ENCODE assay signal across 8 mouse cellular contexts in the genomic region with DNA sequence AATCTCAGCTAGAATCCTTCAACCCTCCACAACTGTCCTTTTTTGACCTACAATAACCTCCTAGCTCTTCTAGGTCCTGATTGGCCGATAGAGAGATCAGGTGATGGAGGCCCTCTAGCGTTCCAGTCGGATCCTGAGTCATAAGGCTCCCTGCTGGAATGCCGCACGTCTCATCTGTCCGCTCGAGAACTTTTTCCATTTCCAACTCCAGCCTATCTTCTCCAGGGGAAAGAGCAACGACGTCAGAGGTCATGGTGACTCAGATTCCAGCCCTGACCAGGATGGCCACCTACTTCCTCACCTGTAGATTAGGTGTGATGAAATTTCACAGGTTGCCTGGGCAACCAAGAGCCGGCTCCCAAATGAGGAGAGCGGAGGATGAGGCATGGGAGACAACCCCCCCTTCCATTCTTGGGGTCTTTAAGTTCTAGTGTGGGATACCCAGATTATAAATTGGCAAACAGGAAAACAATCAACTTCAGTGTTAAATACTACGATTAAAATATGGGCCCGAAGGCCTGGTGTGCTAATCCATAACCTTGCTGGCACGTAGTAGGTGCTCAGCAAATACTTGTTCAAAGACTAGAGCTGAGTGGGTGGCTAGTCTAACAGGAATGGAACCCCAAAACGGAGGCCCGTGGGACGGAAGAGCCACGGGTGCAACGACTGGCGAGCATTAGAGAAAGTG. TPM values are rescaled to one million over a fixed set of nuclear protein-coding genes. Genes with fewer than 3 reads are reported as not detected.
DNase-seq lines count a peak whose midpoint lies in the region; ATAC-seq and TF ChIP-seq lines count a peak whose summit lies in the region.

No protein-coding gene starts in this region.

- H3K4me3 ChIP-seq in embryonic facial prominence, embryonic 12.5 days: peak overlapping the region; percentile 56
- peak overlapping the region; percentile 82 for H3K4me3 ChIP-seq in heart, embryonic 10.5 days
- H3K4me3 ChIP-seq in liver, postnatal 0 days (ENCODE audit: low read depth, low read length): peak overlapping the region; percentile 62
- H3K4me3 ChIP-seq in neural tube, embryonic 13.5 days: peak overlapping the region; percentile 48

- ATAC-seq in embryonic facial prominence, embryonic 12.5 days (ENCODE audit: insufficient number of reproducible peaks, insufficient read depth, low FRiP score, low TSS enrichment): no peak
- ATAC-seq in liver, postnatal 0 days: peak; percentile 73
- 0 out of 2 replicates have a peak, but pooled peaks have one; percentile 12 for ATAC-seq in neural tube, embryonic 13.5 days (ENCODE audit: low read depth)

- WGBS in embryonic facial prominence, embryonic 12.5 days: 26% methylated on average over 20 of the region's 20 CpGs
- WGBS in heart, embryonic 10.5 days: 15% methylated on average over 20 of the region's 20 CpGs
- WGBS in liver, postnatal 0 days (ENCODE audit: insufficient replicate concordance): 10% methylated on average over 20 of the region's 20 CpGs
- 28% methylated on average over 20 of the region's 20 CpGs for WGBS in neural tube, embryonic 13.5 days

- H3K27ac ChIP-seq in embryonic facial prominence, embryonic 12.5 days: no peak overlapping the region
- peak overlapping the region; percentile 98 for H3K27ac ChIP-seq in heart, embryonic 10.5 days
- peak overlapping the region; percentile 94 for H3K27ac ChIP-seq in liver, postnatal 0 days (ENCODE audit: low read depth)
- 0 out of 2 replicates have a peak overlapping the region, but pooled peaks have one; percentile 18 for H3K27ac ChIP-seq in neural tube, embryonic 13.5 days (replicated peaks)

- no peaks in the 10 kb centered on the region for H3K9me3 ChIP-seq in embryonic facial prominence, embryonic 12.5 days
- H3K9me3 ChIP-seq in heart, embryonic 10.5 days: no peaks in the 10 kb centered on the region
- H3K9me3 ChIP-seq in liver, postnatal 0 days (ENCODE audit: low read length): no peaks in the 10 kb centered on the region
- no peaks in the 10 kb centered on the region for H3K9me3 ChIP-seq in neural tube, embryonic 13.5 days

- 0 out of 2 replicates have a peak, but pooled peaks have one; percentile 19 for TF ChIP-seq CTCF in liver, postnatal 0 days (IDR thresholded peaks at IDR 0.05; ENCODE audit: low read depth)

- peak overlapping the region; percentile 83 for H3K9ac ChIP-seq in embryonic facial prominence, embryonic 12.5 days
- H3K9ac ChIP-seq in liver, postnatal 0 days (replicated peaks): peak overlapping the region; percentile 75
- H3K9ac ChIP-seq in neural tube, embryonic 13.5 days: peak overlapping the region; percentile 78

- peak overlapping the region; percentile 97 for H3K4me2 ChIP-seq in embryonic facial prominence, embryonic 12.5 days (replicated peaks)
- H3K4me2 ChIP-seq in liver, postnatal 0 days (ENCODE audit: low read depth, low read length): peak overlapping the region; percentile 84
- H3K4me2 ChIP-seq in neural tube, embryonic 13.5 days: peak overlapping the region; percentile 90

- peaks cover 6% of the 10 kb centered on the region for H3K4me1 ChIP-seq in embryonic facial prominence, embryonic 12.5 days
- H3K4me1 ChIP-seq in heart, embryonic 10.5 days: peaks cover 50% of the 10 kb centered on the region
- H3K4me1 ChIP-seq in liver, postnatal 0 days (ENCODE audit: insufficient read depth): peaks cover 32% of the 10 kb centered on the region
- peaks cover 19% of the 10 kb centered on the region for H3K4me1 ChIP-seq in neural tube, embryonic 13.5 days (replicated peaks)

- DNase-seq in 416B (ENCODE audit: low read depth): peak; percentile 79
- peak; percentile 84 for DNase-seq in R1 (ENCODE audit: low read depth, low spot score)
- peak; percentile 90 for DNase-seq in heart, embryonic 10.5 days (ENCODE audit: low spot score)
- peak; percentile 89 for DNase-seq in kidney, adult 9 months
- peak; percentile 68 for DNase-seq in liver, postnatal 0 days
- peak; percentile 42 for DNase-seq in thymus, postnatal 25 days

- H3K36me3 ChIP-seq in embryonic facial prominence, embryonic 12.5 days: no peaks in the 10 kb centered on the region
- no peaks in the 10 kb centered on the region for H3K36me3 ChIP-seq in heart, embryonic 10.5 days
- H3K36me3 ChIP-seq in liver, postnatal 0 days (replicated peaks; ENCODE audit: insufficient read depth, low read length): no peaks in the 10 kb centered on the region
- H3K36me3 ChIP-seq in neural tube, embryonic 13.5 days: no peaks in the 10 kb centered on the region

- no peak for TF ChIP-seq EP300 in liver, postnatal 0 days (IDR thresholded peaks at IDR 0.05; ENCODE audit: low read depth)

- no peaks in the 10 kb centered on the region for H3K27me3 ChIP-seq in embryonic facial prominence, embryonic 12.5 days
- peaks cover 6% of the 10 kb centered on the region for H3K27me3 ChIP-seq in heart, embryonic 10.5 days (ENCODE audit: insufficient read depth, poor library complexity, severe bottlenecking)
- H3K27me3 ChIP-seq in liver, postnatal 0 days (ENCODE audit: insufficient read depth, low read length): no peaks in the 10 kb centered on the region
- no peaks in the 10 kb centered on the region for H3K27me3 ChIP-seq in neural tube, embryonic 13.5 days

RNA-seq across cellular contexts. Expression of gene Tmco4, which starts 0.4 kb away (rescaled TPM):
- 2.9 and 3.7 TPM in 2 replicates for polyA plus RNA-seq in embryonic facial prominence, embryonic 12.5 days (2016; fragmentation: Nextera tagmentation; extraction: Ambion mirVana)
- 3.4 and 4.2 TPM in 2 replicates for polyA plus RNA-seq in heart, embryonic 10.5 days (2016; fragmentation: Nextera tagmentation; extraction: Ambion mirVana)
- polyA plus RNA-seq in liver, postnatal 0 days (2015; fragmentation: Nextera tagmentation; extraction: Ambion mirVana): 4.6 and 5.3 TPM in 2 replicates
- polyA plus RNA-seq in neural tube, embryonic 13.5 days (2015; fragmentation: Nextera tagmentation; extraction: Ambion mirVana): 0.80 and 1.2 TPM in 2 replicates

RNA-seq across cellular contexts. Expression of gene Rnf186, which starts 5.4 kb away (rescaled TPM):
- not detected in 2 replicates for polyA plus RNA-seq in embryonic facial prominence, embryonic 12.5 days (2016; fragmentation: Nextera tagmentation; extraction: Ambion mirVana)
- polyA plus RNA-seq in heart, embryonic 10.5 days (2016; fragmentation: Nextera tagmentation; extraction: Ambion mirVana): 0.14 TPM in 1 of 2 replicates, not detected in the other
- 0.17 and 0.36 TPM in 2 replicates for polyA plus RNA-seq in liver, postnatal 0 days (2015; fragmentation: Nextera tagmentation; extraction: Ambion mirVana)
- not detected in 2 replicates for polyA plus RNA-seq in neural tube, embryonic 13.5 days (2015; fragmentation: Nextera tagmentation; extraction: Ambion mirVana)

RNA-seq across cellular contexts. Expression of gene Otud3, which starts 58.5 kb away (rescaled TPM):
- 4.0 and 4.6 TPM in 2 replicates for polyA plus RNA-seq in embryonic facial prominence, embryonic 12.5 days (2016; fragmentation: Nextera tagmentation; extraction: Ambion mirVana)
- 3.1 and 5.2 TPM in 2 replicates for polyA plus RNA-seq in heart, embryonic 10.5 days (2016; fragmentation: Nextera tagmentation; extraction: Ambion mirVana)
- polyA plus RNA-seq in liver, postnatal 0 days (2015; fragmentation: Nextera tagmentation; extraction: Ambion mirVana): 1.2 and 1.5 TPM in 2 replicates
- polyA plus RNA-seq in neural tube, embryonic 13.5 days (2015; fragmentation: Nextera tagmentation; extraction: Ambion mirVana): 3.0 and 3.7 TPM in 2 replicates
